ENCODE assay signal across 10 mouse cellular contexts in genomic region chr5:101854667-101855066, GRCm38 (mm10).
A peak's percentile ranks its signal among the peaks of the same experiment; 100 is the strongest.
DNase-seq lines count a peak whose midpoint lies in the region; ATAC-seq and TF ChIP-seq lines count a peak whose summit lies in the region.
"Had no signal": no experiment of that assay in that cellular context is flagged by ENCODE, and none has a peak within 500 bp of the region (broad histone marks: within the 10 kb centered on the region; RNA-seq: fewer than 3 reads in every experiment).

No protein-coding gene starts in this region.

- no peak for ATAC-seq in lung, embryonic 14.5 days (ENCODE audit: insufficient read depth)

- H3K9ac ChIP-seq in lung, embryonic 14.5 days = no peak overlapping the region
- H3K9ac ChIP-seq: limb, embryonic 12.5 days had no signal

- no peak overlapping the region for H3K4me2 ChIP-seq in lung, embryonic 14.5 days
- H3K4me2 ChIP-seq: limb, embryonic 12.5 days had no signal

- TF ChIP-seq POLR2A in kidney, adult 2 months (IDR thresholded peaks at IDR 0.05; ENCODE audit: low read depth, low read length) = no peak

- peaks cover 6% of the 10 kb centered on the region for H3K36me3 ChIP-seq in kidney, adult 2 months (ENCODE audit: control insufficient read depth, insufficient read depth, low read length)
- H3K36me3 ChIP-seq in lung, embryonic 14.5 days (ENCODE audit: insufficient read depth) = peaks cover 85% of the 10 kb centered on the region
- peaks cover 99% of the 10 kb centered on the region for H3K36me3 ChIP-seq in midbrain, embryonic 10.5 days

- peaks cover 18% of the 10 kb centered on the region for H3K4me1 ChIP-seq in kidney, adult 2 months (ENCODE audit: control insufficient read depth, insufficient read depth, low read length)
- H3K4me1 ChIP-seq in lung, embryonic 14.5 days (ENCODE audit: insufficient read depth) = no peaks in the 10 kb centered on the region
- no peaks in the 10 kb centered on the region for H3K4me1 ChIP-seq in midbrain, embryonic 10.5 days
- H3K4me1 ChIP-seq: embryonic facial prominence, embryonic 10.5 days; limb, embryonic 12.5 days had no signal

- peak; percentile 42 for TF ChIP-seq CTCF in kidney, adult 2 months (conservative IDR thresholded peaks at IDR 0.05; ENCODE audit: insufficient read depth, insufficient read length, low read depth, low read length)
- TF ChIP-seq CTCF in lung, embryonic 14.5 days (IDR thresholded peaks at IDR 0.05; ENCODE audit: low read depth) = peak; percentile 30; the same call in 1 of the 2 replicates

- WGBS in kidney, adult 2 months = 86% methylated on average over 7 of the region's 7 CpGs
- 77% methylated on average over 7 of the region's 7 CpGs for WGBS in lung, embryonic 14.5 days
- WGBS in midbrain, embryonic 10.5 days = 89% methylated on average over 7 of the region's 7 CpGs

- H3K27ac ChIP-seq in kidney, adult 2 months (ENCODE audit: insufficient read depth, low read depth, low read length) = no peak overlapping the region
- no peak overlapping the region for H3K27ac ChIP-seq in lung, embryonic 14.5 days (ENCODE audit: low read depth)
- H3K27ac ChIP-seq in midbrain, embryonic 10.5 days (replicated peaks) = no peak overlapping the region
- H3K27ac ChIP-seq: embryonic facial prominence, embryonic 10.5 days; limb, embryonic 12.5 days had no signal

- no peaks in the 10 kb centered on the region for H3K9me3 ChIP-seq in lung, embryonic 14.5 days (ENCODE audit: low read depth, low read length)
- no peaks in the 10 kb centered on the region for H3K9me3 ChIP-seq in midbrain, embryonic 10.5 days (replicated peaks)
- H3K9me3 ChIP-seq: embryonic facial prominence, embryonic 10.5 days; limb, embryonic 12.5 days had no signal

- DNase-seq in kidney, adult 2 months = no peak
- no peak for DNase-seq in kidney, adult 8-10 months
- DNase-seq in ES-CJ7 (ENCODE audit: low read depth, low spot score) (peak; percentile 77), ZHBTc4 (ENCODE audit: low read depth, low spot score) (peak; percentile 83)
- peak; percentile 20 for DNase-seq in lung, embryonic 14.5 days
- DNase-seq in midbrain, embryonic 10.5 days (ENCODE audit: low spot score) = no peak
- no peak for DNase-seq in right cerebral cortex, postnatal 36 days (ENCODE audit: low spot score in 2 of 2)
- DNase-seq: spleen, adult 18-20 months had no signal

- no peaks in the 10 kb centered on the region for H3K27me3 ChIP-seq in kidney, adult 2 months (replicated peaks; ENCODE audit: control insufficient read depth, insufficient read depth, low read length)
- H3K27me3 ChIP-seq in lung, embryonic 14.5 days (ENCODE audit: insufficient read depth, low read length) = no peaks in the 10 kb centered on the region
- H3K27me3 ChIP-seq in midbrain, embryonic 10.5 days (ENCODE audit: low read depth, poor library complexity, severe bottlenecking) = no peaks in the 10 kb centered on the region
- H3K27me3 ChIP-seq: limb, embryonic 12.5 days had no signal

- H3K4me3 ChIP-seq in kidney, adult 2 months (ENCODE audit: insufficient read depth, low read depth, low read length) = no peak overlapping the region
- H3K4me3 ChIP-seq in lung, embryonic 14.5 days (ENCODE audit: low read depth, low read length) = no peak overlapping the region
- H3K4me3 ChIP-seq in midbrain, embryonic 10.5 days = no peak overlapping the region
- H3K4me3 ChIP-seq: embryonic facial prominence, embryonic 10.5 days; limb, embryonic 12.5 days had no signal

Comparison
In these comparisons a context has a peak if more than half of its experiments do, and no peak if none do; other contexts are left out.
1. DNase-seq: peak in ES-CJ7 (single experiment), ZHBTc4 (single experiment) and lung, embryonic 14.5 days (single experiment); none in kidney, adult 2 months (single experiment), kidney, adult 8-10 months (0 of 2), midbrain, embryonic 10.5 days (single experiment) and right cerebral cortex, postnatal 36 days (0 of 2).